Mouse (Mus musculus) embryo, embryonic 10.5 days (tissue): ENCODE measurements around the gene Pif1.

Experiments
- DNase-seq: peaks from one replicate; pipeline ENCODE4 v3.0.0-alpha.2; 2015; ENCODE audit warnings: low spot score

Pif1 gene

GRCm38 (mm10) chr9:65561016-65561415 is 25.9 kb upstream of the Pif1 start:
- DNase-seq, result no peak

DNA sequence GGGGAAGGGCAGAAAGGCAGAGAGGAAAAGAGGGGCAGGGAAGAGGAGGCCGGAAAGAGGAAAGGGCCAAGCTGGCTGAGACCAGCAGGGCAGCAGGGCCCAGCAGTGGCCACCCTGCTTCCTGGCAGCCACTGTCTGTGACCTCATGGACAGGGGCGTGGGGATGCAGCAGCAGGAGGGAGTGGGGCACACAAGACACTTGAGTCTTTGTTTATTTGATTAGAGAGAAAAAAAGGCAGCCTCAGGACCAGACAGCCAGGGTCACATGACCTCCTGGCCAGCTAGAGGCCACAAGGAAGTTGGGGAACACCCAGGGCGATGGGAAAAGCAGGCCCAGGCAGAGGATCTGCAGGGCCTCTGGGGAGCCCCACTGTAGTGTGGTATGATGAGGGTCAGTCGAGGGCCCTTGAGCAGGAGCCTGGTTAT is 24.9 kb upstream of the Pif1 start:
- DNase-seq, result peak; percentile 61

DNA sequence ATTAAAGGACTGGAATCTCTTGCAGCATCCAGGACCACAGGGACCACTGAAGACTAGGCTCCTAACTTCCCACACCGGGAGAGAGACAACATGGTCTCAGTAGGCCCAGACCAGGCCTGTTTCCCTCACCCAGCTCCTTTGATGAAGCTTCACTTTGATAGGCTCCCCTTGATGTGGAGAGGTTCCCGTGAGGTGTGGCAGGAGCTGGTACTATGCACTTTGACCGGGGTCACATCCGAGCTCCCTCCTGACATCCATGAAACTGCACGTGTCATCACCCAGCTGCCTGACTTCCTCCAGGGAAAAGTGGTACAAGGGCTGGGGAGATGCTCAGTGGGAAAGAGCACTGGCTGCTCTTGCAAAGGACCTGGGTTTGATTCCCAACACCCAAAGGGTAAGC is 23.9 kb upstream of the Pif1 start:
- DNase-seq, result no peak

GRCm38 (mm10) chr9:65564698-65565097 is 22.3 kb upstream of the Pif1 start:
- no peak for DNase-seq

- no peak for DNase-seq
Measured at GRCm38 (mm10) chr9:65568787-65569186, 18.2 kb upstream of the Pif1 start.

GRCm38 (mm10) chr9:65569491-65569971 is 17.4 kb upstream of the Pif1 start:
- DNase-seq, result no peak

DNA sequence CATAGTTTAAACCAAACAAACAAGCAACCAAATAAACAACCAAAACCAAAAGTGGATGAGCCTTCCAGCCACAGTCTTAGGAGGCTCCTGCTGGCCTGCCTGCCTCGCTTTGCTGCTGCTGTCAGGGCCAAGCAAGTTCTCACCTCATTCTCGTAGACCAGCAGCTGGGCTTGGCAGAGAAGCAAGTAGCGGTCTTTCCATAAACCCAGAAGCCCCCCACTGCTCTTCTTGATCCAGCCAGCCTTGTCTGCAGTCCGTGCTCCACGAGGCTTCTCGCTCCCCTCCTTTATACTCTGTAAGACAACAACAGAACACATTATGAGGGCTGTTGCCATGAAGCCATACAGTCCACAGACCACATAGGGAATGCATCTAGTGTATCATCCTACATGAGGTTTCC is 14.1 kb upstream of the Pif1 start:
- no peak for DNase-seq

GRCm38 (mm10) chr9:65574513-65575392 is 12.2 kb upstream of the Pif1 start:
- DNase-seq, result no peak

GRCm38 (mm10) chr9:65575393-65576196 is 11.4 kb upstream of the Pif1 start:
- no peak for DNase-seq

DNA sequence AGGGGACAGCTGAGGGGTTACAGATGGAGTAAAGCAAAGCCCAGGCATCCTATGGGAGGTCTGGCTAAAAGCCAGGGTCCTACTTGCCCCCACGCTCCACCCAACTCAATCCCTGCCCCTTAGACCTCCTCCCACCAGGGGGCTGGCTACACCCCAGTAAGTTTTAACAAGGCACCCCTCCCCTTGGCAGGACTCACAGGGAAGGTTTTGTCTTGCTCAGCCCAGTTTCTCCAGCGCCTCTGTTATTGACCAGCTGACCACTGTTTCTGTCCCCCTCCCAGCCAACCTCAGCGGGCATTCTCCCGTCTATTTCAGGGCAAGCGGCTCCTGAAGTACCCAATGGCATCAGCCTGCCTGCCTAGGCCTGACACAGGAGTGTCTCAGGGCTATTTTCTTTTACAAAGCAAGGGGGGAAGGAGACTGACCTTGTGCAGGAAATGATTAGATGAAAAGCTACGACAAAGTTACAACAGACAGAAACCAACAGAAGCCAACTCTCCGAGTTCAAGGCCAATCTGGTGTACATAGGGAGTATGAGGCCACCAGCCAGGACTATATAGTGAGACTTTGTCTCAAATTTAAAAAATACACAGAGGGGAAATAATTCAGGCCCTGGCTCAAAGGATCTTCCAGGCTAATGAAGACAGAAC is 10.0 kb upstream of the Pif1 start:
- no peak for DNase-seq

DNA sequence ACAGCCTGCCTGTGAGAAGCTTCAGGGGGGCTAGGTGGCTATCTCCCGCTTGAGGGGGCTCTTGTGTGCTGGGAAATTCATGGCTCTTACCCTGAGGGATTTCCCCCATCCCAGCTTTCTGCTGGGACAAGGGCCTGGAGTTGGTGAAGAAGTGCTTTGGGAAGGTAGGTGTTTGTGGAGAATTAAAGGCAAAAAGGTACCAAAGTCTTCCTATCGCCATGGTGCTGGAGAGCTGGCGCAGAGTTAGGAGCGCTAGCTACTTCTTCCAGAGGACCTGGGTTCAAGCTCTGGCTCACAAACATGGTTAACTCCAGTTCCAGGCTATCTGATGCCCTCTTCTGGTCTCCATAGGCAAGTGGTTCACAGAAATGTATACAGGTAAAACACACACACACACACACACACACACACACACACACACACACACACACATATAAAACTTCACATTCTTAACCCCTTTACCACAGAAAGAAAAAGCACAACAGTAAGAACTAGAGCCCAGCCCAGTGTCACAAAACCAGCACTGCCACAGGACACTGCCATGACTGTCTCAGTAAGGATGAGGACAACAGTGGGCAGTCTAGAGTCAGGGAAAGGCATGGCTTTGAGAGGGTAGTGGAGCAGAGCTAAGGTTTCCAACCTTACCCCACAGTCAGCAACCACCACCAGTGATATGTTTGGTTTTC is 9.3 kb upstream of the Pif1 start:
- no peak for DNase-seq

GRCm38 (mm10) chr9:65578801-65579249 is 8.1 kb upstream of the Pif1 start:
- no peak for DNase-seq

- DNase-seq, result peak; percentile 97
Measured at GRCm38 (mm10) chr9:65579781-65580371, 7.1 kb upstream of the Pif1 start, which contains the start of gene Plekho2. Gene Plekho2, minus strand, starts transcription at chr9:65580040.

GRCm38 (mm10) chr9:65580401-65581256 is 6.3 kb upstream of the Pif1 start:
- DNase-seq, result peak; percentile 96

DNA sequence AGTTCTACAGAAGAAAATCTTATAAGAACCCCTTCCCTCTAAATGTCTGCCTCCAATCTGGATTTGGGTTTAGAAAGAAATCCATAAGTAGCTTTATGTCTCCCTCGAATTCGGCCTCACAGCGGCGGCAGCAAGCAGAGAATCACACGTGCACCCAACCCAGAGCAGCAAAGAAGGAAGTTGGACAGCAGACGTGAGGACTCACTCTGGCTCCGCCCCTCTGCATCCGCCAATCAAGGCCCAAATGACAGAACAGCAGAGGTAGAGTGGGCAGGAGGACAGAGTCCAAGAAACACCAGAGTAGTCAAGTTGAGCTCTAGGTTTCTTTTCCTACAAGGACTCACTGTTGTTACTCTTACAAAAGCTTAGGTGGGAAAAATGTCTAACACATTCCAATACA is 3.9 kb upstream of the Pif1 start:
- DNase-seq, result peak; percentile 47

- no peak for DNase-seq
Measured at GRCm38 (mm10) chr9:65587270-65587572, 261 bp downstream of the Pif1 start.

DNA sequence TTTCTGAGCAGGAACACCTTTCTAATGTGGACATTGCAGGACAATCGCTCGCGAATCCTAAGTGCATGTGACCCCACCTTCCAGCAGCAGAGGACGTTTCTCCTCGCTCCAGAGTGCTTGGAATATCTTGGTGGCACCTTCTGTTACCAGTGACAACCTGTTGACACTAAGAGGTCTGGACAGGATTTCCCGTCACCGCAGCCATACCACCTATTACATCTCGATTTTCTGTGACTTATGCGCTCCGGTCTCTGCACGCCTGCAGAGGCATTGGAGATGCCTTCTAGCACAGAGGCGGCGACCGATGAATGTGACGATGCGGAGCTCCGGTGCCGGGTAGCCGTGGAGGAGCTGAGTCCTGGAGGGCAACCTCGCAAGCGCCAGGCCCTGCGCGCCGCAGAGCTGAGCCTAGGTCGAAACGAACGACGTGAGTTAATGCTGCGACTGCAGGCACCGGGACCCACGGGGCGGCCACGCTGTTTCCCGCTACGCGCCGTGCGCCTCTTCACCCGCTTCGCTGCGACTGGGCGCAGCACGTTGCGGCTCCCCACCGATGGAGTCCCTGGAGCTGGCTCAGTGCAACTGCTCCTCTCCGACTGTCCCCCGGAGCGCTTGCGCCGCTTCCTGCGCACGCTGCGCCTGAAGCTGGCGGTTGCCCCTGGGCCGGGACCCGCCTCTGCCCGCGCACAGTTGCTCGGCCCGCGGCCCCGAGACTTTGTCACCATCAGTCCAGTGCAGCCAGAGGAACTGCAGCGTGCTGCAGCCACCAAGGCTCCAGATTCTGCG is 806 bp downstream of the Pif1 start:
- peak; percentile 63 for DNase-seq

DNA sequence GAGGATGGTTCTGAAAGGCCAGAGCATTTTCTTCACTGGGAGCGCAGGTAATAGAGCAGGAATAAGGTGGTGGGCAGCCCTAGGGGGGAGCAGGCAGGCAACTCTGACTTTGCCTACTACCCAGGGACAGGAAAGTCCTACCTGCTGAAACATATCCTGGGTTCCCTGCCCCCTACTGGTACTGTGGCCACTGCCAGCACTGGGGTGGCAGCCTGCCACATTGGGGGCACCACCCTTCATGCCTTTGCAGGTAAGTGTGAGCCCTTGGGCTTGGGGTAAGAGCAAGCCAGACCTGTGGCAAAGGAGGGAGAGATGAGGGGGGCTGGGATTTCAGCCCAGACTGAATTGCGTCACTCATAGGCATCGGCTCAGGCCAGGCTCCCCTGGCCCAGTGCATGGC is 2.1 kb downstream of the Pif1 start:
- DNase-seq, result no peak

DNA sequence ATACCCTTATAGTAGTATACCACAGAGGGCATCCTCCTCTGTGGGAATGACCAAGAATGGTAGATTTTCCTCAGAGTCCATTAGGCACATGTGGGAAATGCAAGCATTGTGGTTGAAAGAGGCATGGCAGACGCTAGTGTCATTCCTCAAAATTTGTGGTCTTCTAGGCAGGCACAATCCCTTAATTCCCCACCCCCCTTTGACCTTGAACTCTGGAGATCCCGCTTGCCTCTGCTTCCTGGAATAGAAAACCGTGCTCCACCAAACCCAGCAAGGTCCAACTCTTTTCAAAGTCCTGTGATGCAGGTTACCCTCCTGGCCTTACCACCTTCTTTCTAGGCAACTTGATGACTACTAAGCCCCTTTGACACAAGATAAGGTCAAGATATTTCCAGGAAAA is 5.8 kb downstream of the Pif1 start:
- DNase-seq, result no peak

DNA sequence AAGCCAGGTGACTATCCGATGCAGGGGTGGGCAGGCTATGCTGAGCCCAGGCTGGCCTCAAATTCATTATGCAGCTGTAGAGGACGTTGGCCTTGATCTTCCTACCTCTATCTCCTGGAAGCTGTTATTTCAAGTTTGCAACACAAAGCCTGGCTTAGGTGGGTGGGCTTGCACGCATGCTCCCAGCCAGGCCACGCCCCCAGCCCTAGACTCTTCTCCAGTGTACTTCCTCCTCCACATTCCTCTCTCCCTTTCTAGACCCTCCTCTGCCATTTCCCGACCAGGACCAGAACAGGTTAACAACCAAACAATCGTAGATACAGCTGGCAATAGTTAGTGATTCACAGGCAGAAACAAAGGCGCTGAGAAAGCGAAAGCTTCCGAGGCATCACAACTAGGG is 6.6 kb downstream of the Pif1 start:
- no peak for DNase-seq
